Mouse (Mus musculus): ENCODE measurements around the gene Fchsd2.
"Not testable (repeated sequence)": the region's sequence is repeated elsewhere in the genome, so short reads cannot be mapped to it uniquely, and the experiment has no call there.

Gene Fchsd2

GRCm38 (mm10) chr7:101123579-101124347 lies 31.1 kb downstream of the Fchsd2 start:
- DNase-seq: no peak

- no peak for DNase-seq
Observed at GRCm38 (mm10) chr7:101127737-101128136, 35.1 kb downstream of the Fchsd2 start.

GRCm38 (mm10) chr7:101128536-101128935 lies 35.9 kb downstream of the Fchsd2 start:
- DNase-seq: no peak

- peak; percentile 23 for DNase-seq
Observed at GRCm38 (mm10) chr7:101130646-101131045, 38.0 kb downstream of the Fchsd2 start.

- DNase-seq: no peak
Observed at GRCm38 (mm10) chr7:101131281-101131680, 38.6 kb downstream of the Fchsd2 start.

- no peak for DNase-seq
Observed at GRCm38 (mm10) chr7:101133591-101133990, 40.9 kb downstream of the Fchsd2 start.

- DNase-seq: no peak
Observed at GRCm38 (mm10) chr7:101134117-101134516, 41.5 kb downstream of the Fchsd2 start.

GRCm38 (mm10) chr7:101138819-101139218 lies 46.2 kb downstream of the Fchsd2 start:
- no peak for DNase-seq

- no peak for DNase-seq
Observed at GRCm38 (mm10) chr7:101142907-101143306, 50.2 kb downstream of the Fchsd2 start.

- no peak for DNase-seq
Observed at GRCm38 (mm10) chr7:101144222-101144621, 51.6 kb downstream of the Fchsd2 start.

- no peak for DNase-seq
Observed at GRCm38 (mm10) chr7:101149039-101149438, 56.4 kb downstream of the Fchsd2 start.

GRCm38 (mm10) chr7:101154883-101155282 lies 62.2 kb downstream of the Fchsd2 start:
- DNase-seq: not testable (repeated sequence)

GRCm38 (mm10) chr7:101155284-101155683 lies 62.6 kb downstream of the Fchsd2 start:
- DNase-seq: no peak

- DNase-seq: no peak
Observed at GRCm38 (mm10) chr7:101160266-101160665, 67.6 kb downstream of the Fchsd2 start.

- DNase-seq: no peak
Observed at GRCm38 (mm10) chr7:101162781-101163180, 70.1 kb downstream of the Fchsd2 start.

GRCm38 (mm10) chr7:101163878-101164277 lies 71.2 kb downstream of the Fchsd2 start:
- DNase-seq: no peak

- DNase-seq: no peak
Observed at GRCm38 (mm10) chr7:101166568-101166967, 73.9 kb downstream of the Fchsd2 start.

GRCm38 (mm10) chr7:101170482-101170881 lies 77.8 kb downstream of the Fchsd2 start:
- no peak for DNase-seq

- DNase-seq: no peak
Observed at GRCm38 (mm10) chr7:101171002-101171401, 78.3 kb downstream of the Fchsd2 start.

GRCm38 (mm10) chr7:101173331-101173730 lies 80.7 kb downstream of the Fchsd2 start:
- no peak for DNase-seq

- DNase-seq: no peak
Observed at GRCm38 (mm10) chr7:101178751-101179150, 86.1 kb downstream of the Fchsd2 start.

- no peak for DNase-seq
Observed at GRCm38 (mm10) chr7:101191326-101191969, 98.8 kb downstream of the Fchsd2 start.

- no peak for DNase-seq
Observed at GRCm38 (mm10) chr7:101210826-101211225, 118.2 kb downstream of the Fchsd2 start.

GRCm38 (mm10) chr7:101213515-101214263 lies 121.0 kb downstream of the Fchsd2 start:
- no peak for DNase-seq

Measured in kidney, adult 18-20 months (tissue).